Mouse (Mus musculus): ENCODE results near the gene Tsc22d3. TPM values are rescaled to one million over a fixed set of nuclear protein-coding genes. Genes with fewer than 3 reads are reported as not detected.

Gene Tsc22d3
- 100 to 1,000 TPM in 1 of 2 experiments, 10 to 100 TPM in 1; 85.9 to 126 TPM for total RNA-seq (2021)
- long read RNA-seq, experiment 1, transcript Tsc22d3-201 (3 exons, 1,974 nt), result major isoform, 92 of 185 reads
- long read RNA-seq, experiment 1, transcript Tsc22d3-202 (3 exons, 1,790 nt), result minor isoform, 65 of 185 reads
- long read RNA-seq, experiment 1, partial matches to known transcripts, result 4 of 185 reads
- long read RNA-seq, experiment 1, other reads (novel, unspliced or antisense), result 23 of 185 reads
- long read RNA-seq, experiment 2, transcript Tsc22d3-202 (3 exons, 1,790 nt), result minor isoform, 51 of 183 reads
- long read RNA-seq, experiment 2, transcript Tsc22d3-201 (3 exons, 1,974 nt), result major isoform, 120 of 183 reads
- long read RNA-seq, experiment 2, partial matches to known transcripts, result 2 of 183 reads
- long read RNA-seq, experiment 2, other reads (novel, unspliced or antisense), result 10 of 183 reads

DNA sequence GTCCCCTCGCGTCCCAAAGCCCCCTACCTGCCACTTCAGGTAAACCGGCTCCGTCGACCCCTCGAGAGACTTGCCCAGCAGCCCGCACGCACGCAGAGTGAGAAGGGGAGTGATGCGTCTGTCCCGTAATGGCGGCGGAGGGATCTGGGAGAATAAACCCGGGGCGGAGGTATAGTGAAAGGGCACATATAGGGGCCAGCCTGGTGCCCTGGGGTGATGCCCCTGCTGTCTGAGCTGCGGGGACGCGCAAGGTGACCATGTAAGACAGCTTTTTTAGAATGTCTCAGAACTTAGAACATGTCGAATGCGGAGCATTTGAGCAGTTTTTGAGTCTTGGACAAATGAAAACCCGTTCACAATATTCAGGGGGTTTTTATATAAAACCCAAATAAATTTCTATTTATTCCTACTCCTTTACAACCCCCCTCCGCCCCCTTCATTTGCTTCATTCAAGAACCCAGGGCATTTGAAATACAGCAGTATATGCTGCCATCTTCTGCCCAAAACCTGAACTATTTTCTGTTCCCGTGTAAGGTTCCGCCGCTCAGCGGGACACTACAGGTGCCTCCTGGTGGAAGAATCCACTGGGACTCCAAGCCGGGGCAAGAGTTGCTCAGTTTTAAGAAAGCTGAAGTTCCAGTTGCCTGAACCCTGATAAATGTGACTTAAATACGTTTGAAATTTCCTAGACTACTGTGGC, at the start of gene Tsc22d3:
Gene Tsc22d3, minus strand, starts transcription at position 250 of the 700 bp plus-strand sequence.
- intact Hi-C loops (cut with DNase I), result no loop called here
- DNase-seq (ENCODE audit: low spot score in 2 of 2), result peak; percentile 43 to 59

DNA sequence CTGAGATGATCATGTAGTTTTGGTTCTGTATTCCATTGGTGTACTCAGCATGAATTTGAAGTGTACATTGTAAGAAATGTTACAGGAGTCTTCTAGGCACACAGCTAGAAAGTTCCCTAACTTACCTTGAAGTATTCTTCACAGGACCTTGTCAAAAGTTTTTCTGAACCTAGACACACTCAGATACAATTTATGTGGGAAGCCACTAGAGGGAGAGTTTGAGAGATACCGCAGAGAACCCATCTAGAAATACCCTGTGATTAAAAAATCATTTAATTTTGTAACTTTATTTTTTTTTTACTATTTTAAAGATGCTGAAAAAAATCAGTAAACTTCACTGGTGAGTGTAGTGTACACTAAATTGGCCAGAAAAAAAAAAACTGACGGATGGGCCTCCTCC, 39.1 kb upstream of the Tsc22d3 start:
- intact Hi-C loops (cut with DNase I), result no loop called here
- no peak for DNase-seq (ENCODE audit: low spot score in 2 of 2)

DNA sequence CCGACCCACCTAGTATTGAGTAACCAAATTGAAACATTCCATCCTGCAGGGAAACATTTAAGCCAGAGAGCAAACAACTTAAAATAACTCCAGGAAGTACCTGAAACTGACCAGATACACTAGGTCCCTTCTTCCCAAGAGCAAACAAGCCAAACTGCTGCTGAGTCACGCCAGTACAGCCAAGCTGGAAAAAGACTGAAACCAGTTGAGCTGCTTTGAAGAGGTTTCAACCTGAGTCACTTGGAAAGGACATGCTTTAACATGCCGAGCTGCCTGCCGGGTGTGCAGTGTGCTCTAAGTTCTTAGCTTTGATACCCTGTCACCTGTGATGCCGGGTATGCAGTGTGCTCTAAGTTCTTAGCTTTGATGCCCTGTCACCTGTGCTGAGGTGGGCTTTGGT, 37.6 kb upstream of the Tsc22d3 start:
- DNase-seq (ENCODE audit: low spot score in 2 of 2), result no peak
- intact Hi-C loops (cut with DNase I), result no loop called here

DNA sequence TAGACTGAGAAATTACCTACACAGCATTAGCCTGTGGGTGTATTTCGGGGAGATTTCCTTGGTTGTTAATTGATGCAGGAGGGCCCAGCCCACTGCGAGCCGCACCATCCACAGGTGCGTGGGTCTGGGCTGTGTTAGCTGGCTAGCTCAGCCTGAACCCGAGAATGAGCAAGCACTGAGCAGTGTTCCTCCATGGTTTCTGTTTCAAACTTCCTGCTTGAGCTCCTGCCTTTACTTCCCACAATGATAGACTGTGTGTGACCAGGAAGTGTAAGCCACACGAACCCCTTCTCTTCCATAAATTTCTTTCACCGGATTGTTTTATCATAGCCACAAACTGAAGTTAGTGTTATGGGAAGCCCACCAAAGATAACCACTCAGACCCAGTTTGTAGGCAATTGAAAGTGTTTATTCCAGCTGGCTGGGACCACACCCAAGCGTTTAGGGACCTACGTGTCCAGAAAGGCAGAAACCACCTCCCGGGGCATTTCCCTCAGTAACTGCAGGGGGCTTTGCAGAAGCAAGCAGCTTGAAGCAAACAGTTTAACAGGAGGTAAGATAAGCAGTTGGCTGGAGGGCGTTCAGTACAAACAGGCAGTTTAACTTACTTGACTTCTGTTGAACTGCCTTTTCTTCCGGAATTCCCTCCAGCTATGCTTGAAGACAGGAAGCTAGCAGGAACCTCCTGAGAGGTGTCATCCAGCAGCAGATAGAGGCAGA, 24.6 kb upstream of the Tsc22d3 start:
- intact Hi-C loops (cut with DNase I), result no loop called here
- DNase-seq (ENCODE audit: low spot score in 2 of 2), result no peak

DNA sequence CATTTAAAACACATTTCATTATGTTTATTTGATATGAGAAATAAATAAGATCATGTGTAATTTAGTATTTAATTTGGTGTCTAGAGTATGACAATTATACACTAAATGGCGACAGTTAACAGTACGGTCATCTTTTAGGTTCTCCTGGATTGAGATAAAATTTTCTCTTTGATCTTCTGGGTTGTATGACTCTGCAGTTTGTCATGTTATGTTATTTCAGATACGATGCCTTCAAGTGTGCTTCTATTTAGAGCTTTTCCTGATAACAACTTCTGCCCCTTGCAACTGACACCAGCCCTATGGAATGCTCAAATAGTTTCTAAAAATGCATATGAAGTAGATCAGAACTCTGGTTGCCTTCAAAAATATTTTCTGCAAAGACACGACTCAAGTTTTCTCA, 9.5 kb upstream of the Tsc22d3 start:
- intact Hi-C loops (cut with DNase I), result no loop called here
- no peak for DNase-seq (ENCODE audit: low spot score in 2 of 2)

DNA sequence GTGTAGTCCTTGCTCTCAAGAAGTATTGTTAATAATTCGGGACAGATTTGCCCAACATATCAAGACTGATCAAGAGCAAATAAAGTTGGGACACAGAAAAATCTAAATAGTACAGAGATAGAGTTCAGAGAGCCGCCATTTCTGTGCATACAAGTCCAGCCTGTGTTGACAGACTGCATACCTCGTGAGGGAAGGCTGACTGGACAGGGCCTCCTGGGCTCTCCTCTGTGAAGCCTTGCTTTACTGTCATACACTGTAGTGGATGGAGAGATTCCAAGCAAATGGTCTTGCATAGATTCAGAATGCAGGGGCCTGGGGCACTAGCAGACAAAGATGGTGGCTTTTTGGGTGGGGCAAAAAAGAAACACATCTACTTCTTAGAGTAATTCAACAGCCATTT, 1.4 kb upstream of the Tsc22d3 start:
- DNase-seq (ENCODE audit: low spot score in 2 of 2), result no peak
- intact Hi-C loops (cut with DNase I), result no loop called here

DNA sequence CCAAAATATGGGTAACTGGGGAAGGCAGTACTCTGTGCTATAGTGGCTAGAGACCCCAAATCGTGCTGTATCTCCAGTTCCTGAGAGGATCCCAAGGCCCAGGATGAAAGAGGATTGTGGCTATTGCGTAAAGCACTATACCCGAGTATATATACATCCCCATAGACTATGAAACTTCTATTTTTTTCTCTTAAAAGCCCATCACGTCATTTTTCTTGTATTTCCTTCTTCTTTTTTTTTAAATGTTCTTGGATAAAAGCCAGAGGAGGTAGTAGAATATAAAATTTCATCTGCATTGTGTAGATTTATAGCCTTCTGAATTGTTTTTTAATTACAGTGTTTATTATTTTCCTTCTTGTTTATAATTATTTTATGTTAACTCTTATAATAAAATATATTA, 852 bp upstream of the Tsc22d3 start:
- intact Hi-C loops (cut with DNase I), result no loop called here

DNA sequence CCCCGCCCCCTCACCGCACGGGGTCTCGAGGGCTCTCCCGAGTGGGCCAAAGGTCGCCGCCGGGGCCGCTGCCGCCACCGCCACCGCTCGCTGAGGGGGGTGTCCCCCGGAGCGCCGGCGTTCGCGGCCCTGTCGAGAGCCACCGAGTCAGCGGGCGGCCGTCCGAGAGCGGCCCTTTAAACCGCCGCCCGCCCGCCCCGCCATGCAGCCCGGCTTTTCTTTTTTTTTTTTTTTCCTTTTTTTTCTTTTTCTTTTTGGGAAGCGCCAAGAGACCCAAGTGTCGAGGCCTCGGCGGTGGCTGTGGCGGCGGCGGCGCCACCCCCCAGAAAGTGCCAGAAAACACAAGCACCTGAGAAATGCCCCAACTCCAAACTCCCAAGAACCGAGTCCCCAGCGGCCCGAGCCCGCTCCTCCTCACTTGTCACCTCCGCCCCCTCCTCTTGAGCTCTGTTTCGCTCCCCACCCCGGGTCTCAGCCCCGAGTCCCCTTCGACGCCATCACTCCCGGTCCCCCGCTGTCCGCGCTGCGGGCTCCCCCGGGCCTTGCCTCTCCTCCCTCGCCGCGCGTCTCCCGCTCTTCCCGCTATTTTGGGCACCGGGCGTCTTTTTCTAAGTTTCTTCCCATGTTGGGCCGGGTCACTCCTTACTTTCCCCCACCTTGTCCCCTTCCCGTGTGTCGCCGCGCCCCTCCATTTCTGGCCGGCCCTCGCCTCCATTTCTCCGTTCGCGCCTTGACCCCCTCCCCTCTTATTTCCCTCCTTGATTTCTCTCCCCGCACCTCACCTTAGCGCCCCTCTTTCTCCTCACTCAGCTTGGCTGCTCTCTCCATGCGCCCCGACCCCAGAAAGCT, 674 bp downstream of the Tsc22d3 start:
- no peak for DNase-seq (ENCODE audit: low spot score in 2 of 2)
- intact Hi-C loops (cut with DNase I), result loop anchor here (2.0 kb wide), 2 partner anchors 55 to 107 kb away; no protein-coding TSS in a partner anchor

More for the DNA sequence above, 852 bp upstream of the Tsc22d3 start:
- DNase-seq (ENCODE audit: low spot score in 2 of 2), result no peak

DNA sequence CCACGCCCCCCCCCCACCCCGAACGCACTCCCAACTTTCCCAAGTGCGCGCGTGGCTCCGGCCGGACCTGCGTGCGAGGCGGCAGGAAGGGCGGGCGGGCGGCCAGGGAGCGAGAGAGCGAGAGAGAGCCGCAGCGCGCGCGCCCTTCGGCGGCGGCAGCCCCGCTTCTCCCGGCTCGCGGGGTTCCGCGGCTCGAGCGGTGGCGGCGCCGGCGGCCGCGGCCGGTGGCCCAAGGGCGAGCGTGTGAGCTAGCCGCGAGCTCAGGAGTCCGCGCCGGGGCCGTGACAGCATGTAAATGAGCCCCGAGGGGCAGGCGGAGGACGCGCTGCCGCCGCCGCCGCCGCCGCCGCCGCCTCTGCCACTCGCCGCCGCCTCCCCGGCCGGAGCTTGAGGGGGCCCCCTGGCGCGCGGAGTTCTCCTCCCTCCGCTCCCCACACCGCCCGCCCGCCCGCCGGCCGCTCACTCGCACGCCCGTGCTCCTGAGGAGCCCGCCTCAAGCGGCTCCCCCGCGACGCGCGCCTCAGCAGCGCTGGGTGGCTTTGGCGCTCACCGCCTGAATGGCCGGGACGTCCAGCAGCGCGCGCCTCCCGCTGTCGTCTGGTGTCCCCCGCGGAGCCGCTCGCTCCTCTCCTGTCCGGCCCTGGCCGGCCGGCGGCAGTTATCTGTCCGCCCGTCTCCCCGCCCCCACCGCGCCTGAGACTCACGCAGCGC, 1.5 kb downstream of the Tsc22d3 start:
- intact Hi-C loops (cut with DNase I), result loop anchor here (2.0 kb wide), 2 partner anchors 54 to 106 kb away; no protein-coding TSS in a partner anchor
- DNase-seq (ENCODE audit: low spot score in 2 of 2), result peak in 1 of 2 experiments; percentile 18

DNA sequence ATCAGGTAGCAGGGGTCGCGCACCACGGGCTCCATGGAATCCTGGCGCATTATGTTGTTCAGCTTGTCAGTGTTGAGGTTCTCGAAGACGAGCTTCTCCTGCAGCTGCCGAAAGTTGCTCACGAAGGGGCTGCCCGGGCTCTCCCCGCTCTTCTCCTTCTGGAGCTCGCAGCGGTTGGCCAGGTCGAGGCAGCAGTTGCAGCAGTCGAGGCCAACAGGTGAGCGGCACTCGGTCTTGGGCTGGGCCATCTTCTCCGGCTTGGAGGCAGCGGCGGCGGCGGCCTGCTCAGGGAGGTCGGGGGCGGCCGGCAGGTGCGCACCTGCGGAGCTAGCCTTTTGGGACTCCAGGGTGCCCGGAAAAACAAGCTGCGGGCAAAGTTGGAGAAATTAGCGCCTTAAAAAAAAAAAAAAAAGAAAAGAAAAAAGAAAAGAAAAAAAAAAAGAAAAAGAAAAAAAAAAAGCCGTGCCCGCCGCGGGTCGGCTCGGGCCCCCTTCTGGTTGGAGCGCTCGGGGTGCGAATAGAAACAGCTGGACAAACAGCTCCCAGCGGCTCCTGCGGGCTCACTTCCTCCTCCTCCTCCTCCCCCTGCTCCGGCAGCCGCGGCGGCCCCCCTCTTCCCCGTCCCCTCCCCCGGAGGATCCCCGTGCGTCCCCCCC, 2.1 kb downstream of the Tsc22d3 start:
- DNase-seq (ENCODE audit: low spot score in 2 of 2), result no peak
- intact Hi-C loops (cut with DNase I), result loop anchor here (2.0 kb wide), 2 partner anchors 54 to 106 kb away; no protein-coding TSS in a partner anchor

DNA sequence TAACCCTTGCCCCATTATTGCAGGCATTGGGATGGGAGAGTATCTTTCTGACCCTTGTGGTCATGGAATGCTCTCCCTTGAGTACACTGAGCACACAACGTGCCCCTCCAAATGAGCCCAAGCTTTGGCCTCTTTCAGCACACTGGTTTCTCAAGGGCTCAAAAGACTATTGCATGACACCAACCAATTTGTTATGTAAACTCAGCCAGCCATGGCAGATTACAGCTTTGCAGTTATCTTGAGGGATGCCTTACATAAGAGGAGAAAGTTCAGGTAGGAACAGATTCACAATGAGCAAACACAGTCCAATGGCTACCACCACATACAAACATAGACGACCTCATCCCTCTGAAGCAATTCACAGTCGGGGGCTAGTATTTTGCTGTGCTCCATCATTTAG, 9.3 kb downstream of the Tsc22d3 start:
- intact Hi-C loops (cut with DNase I), result no loop called here
- no peak for DNase-seq (ENCODE audit: low spot score in 2 of 2)

DNA sequence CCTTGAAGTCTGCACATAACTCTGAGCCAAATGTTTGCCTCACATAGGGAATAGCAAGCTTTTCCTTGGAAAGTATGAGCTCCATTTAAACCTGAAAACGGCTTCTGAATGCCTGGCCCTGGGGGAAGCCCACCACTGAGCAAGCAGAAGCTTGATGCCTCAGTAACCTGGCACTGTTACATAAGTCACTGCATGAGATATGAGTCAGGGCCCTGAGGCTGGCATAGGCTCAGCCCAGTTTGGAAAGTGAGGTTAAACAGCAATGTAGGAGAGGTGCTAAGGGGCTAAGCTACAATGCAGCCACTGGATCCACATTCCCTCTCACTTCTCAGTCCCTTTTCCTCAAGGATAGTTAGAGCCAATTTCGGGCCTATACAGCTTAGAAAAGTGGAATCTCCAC, 10.3 kb downstream of the Tsc22d3 start:
- DNase-seq (ENCODE audit: low spot score in 2 of 2), result no peak
- intact Hi-C loops (cut with DNase I), result no loop called here

DNA sequence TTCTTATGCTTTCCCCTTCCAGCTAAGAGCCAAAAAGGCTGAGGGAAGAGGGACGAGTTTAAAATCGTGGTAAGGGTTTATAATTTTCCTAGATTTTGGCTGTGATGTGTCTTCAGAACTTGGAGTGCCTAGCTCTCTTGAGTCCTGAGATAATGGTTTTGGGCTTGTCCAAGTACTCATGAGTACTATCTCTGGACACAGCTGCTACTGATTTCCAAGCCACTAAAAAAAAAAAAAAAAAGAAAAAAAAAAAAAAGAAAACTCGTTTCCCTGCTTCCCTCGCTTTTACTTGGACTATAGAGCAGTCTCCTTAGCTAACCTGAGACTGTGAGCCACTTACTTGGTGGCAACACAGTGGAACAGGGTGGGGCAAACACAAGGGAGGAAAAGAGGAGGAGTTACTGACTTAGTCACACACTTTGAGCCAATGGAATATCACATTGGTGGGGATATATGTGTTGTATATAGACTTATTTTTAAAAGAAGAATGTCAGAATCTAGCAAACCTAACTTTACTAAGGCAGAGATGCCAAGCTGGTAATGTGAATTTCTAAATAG, 11.2 kb downstream of the Tsc22d3 start:
- intact Hi-C loops (cut with DNase I), result no loop called here
- DNase-seq (ENCODE audit: low spot score in 2 of 2), result no peak

DNA sequence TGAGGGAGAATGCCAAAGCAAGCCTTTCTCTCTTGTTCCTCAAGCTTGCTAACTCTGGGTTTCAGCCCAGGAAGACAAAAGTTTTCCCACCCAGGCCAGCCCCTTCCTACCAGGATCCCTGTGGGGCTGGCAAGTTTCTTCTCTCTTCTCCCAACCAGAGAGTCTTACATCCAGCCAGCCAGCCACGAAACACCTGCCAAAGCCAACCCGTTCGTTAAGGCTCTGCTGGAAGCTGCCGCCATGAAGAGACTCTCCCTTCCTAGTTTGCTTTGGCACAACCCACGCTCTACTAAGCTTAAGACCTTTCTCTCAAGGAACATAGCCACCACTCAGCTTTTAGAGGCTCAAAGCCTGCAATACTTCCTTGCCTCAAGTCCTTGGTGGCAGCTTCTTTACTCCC, 11.9 kb downstream of the Tsc22d3 start:
- no peak for DNase-seq (ENCODE audit: low spot score in 2 of 2)
- intact Hi-C loops (cut with DNase I), result no loop called here

DNA sequence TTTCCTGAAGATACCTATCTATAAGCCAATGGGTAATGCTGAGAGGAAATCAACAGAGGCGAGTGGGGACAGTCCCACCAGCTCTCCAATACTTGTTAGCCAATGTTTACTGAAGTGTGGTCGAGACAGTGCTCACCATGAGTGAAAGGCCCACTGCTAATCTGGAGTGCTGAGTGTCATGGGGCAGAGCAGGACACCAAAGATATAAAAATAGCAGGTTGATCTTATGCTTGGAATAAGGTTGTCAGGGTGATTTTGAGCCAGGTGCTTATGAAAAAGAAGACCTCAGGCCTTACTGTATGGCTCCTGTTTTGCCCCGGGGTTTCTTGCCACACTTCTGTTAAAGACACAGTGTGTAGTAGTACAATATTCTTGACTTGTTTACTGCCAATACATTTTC, 20.0 kb downstream of the Tsc22d3 start:
- intact Hi-C loops (cut with DNase I), result no loop called here
- no peak for DNase-seq (ENCODE audit: low spot score in 2 of 2)

DNA sequence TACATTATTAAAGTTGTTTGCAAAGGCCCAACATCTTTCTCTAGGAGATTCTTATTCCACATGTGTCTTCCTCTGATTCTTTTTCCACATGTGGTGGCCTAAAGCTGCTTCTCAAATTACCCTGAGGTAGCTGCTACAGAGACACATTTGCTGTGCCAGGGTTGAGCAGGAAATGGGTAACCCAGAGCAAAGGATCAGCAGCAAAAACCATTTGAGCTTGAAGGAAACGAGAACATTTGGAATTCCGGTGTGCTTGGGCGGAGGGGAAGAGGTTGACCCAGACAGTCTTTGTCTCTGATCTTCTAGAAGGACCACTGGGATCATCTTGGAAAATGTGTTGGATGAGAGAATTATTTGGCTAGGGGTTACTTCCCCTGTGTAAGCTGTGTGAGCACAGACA, 24.8 kb downstream of the Tsc22d3 start:
- intact Hi-C loops (cut with DNase I), result no loop called here
- no peak for DNase-seq (ENCODE audit: low spot score in 2 of 2)

DNA sequence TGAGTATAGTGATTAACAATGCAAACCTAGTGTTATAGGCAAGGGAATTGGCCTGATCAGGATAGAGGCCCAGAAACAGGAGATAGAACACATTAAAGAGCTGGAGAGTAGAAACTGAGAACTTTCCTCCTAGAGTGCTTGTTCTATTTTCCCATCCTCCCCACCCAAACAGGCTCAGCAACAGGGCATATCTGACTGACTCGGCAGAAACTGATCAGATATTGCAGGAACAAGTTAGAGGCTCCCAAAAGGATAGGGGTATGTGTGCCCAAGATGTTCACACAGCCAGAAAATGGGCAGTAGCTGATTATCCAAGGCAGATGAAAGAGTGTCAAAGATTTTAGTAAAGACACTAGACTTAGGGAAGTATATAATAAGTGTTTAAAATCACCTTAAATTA, 25.3 kb downstream of the Tsc22d3 start:
- intact Hi-C loops (cut with DNase I), result no loop called here
- no peak for DNase-seq (ENCODE audit: low spot score in 2 of 2)
